Mouse (Mus musculus) kidney, adult 2 months (tissue): Measurements from ENCODE around the gene Josd1.

Source experiments
- CTCF ChIP-seq: fragments of 200-500 bp; conservative IDR thresholded peaks from 2 replicates; pipeline ENCODE4 v1.5.1; 2011; ENCODE audit warnings: low read depth, mild to moderate bottlenecking, control low read depth, low read length, moderate library complexity, mixed read lengths; ENCODE audit not compliant: insufficient read depth, insufficient read length
- POLR2A ChIP-seq: fragments of 200-500 bp; IDR thresholded peaks from one replicate; pipeline ENCODE4 v1.6.1; 2011; ENCODE audit warnings: low read depth, low read length, control low read depth

- TF ChIP-seq CTCF (no peak), POLR2A (no peak)
Observed at GRCm38 (mm10) chr15:79683146-79683545, 4.6 kb downstream of the Josd1 start.
